Mouse (Mus musculus) heart, embryonic 15.5 days (tissue): ENCODE measurements around the gene Creb1. TPM values are rescaled to one million over a fixed set of nuclear protein-coding genes. Genes with fewer than 3 reads are reported as not detected.
"Not testable (repeated sequence)": the region's sequence is repeated elsewhere in the genome, so short reads cannot be mapped to it uniquely, and the experiment has no call there.

Experiments
- ATAC-seq: fragments of 200-750 bp; cut with Nextera tagmentation; replicated peaks from 2 replicates; pipeline ENCODE4 v1.8.0; 2017; ENCODE audit warnings: low read depth, moderate TSS enrichment; ENCODE audit not compliant: insufficient number of reproducible peaks, insufficient read depth, low FRiP score
- H3K27ac ChIP-seq: fragments of 300-500 bp; sonication (generic); 2 replicates; pipeline ENCODE4 v1.5.1; 2015; ENCODE audit warnings: mild to moderate bottlenecking, inconsistent platforms
- H3K27me3 ChIP-seq: fragments of 300-500 bp; sonication (generic); 2 replicates; pipeline ENCODE4 v1.6.1; 2015; ENCODE audit warnings: inconsistent platforms
- H3K36me3 ChIP-seq: fragments of 300-500 bp; sonication (generic); 2 replicates; pipeline ENCODE4 v1.6.1; 2015; ENCODE audit warnings: mild to moderate bottlenecking, inconsistent platforms
- H3K4me1 ChIP-seq: fragments of 300-500 bp; sonication (generic); replicated peaks from 2 replicates; pipeline ENCODE4 v1.6.1; 2015; ENCODE audit warnings: inconsistent platforms
- H3K4me2 ChIP-seq: fragments of 300-500 bp; sonication (generic); 2 replicates; pipeline ENCODE4 v1.6.1; 2015; ENCODE audit warnings: inconsistent platforms, mild to moderate bottlenecking, moderate library complexity
- H3K4me3 ChIP-seq: fragments of 300-500 bp; sonication (generic); 2 replicates; pipeline ENCODE4 v1.5.1; 2015; ENCODE audit warnings: mild to moderate bottlenecking, inconsistent platforms
- H3K9ac ChIP-seq: fragments of 300-500 bp; sonication (generic); 2 replicates; pipeline ENCODE4 v1.6.1; 2015; ENCODE audit warnings: mild to moderate bottlenecking, inconsistent platforms
- H3K9me3 ChIP-seq: fragments of 300-500 bp; sonication (generic); replicated peaks from 2 replicates; pipeline ENCODE4 v1.6.1; 2016; ENCODE audit warnings: inconsistent platforms
- WGBS: fragments of 180-500 bp; shearing (Covaris S2); methylation state at CpG from one replicate; pipeline ENCODE4 v1.1.7; 2015; ENCODE audit warnings: mixed read lengths; 5-methylcytosine and 5-hydroxymethylcytosine counted together
- polyA plus RNA-seq: library from polyadenylated mRNA; unstranded; fragments of >200 nt; fragmentation: Nextera tagmentation; extraction: Ambion mirVana; gene quantifications from 2 replicates; pipeline ENCODE4 v1.2.1, GENCODE M21; 2015

Gene Creb1
- polyA plus RNA-seq, 1 experiment from 2014 or later = 16.6 TPM

- no peaks in the 10 kb centered on the region; the same call in 1 of the 2 replicates for H3K4me1 ChIP-seq
- H3K27me3 ChIP-seq = no peaks in the 10 kb centered on the region
- no peaks in the 10 kb centered on the region for H3K36me3 ChIP-seq
- 79% methylated on average over 3 of the region's 3 CpGs for WGBS
- H3K4me3 ChIP-seq = no peak overlapping the region
- no peak overlapping the region for H3K27ac ChIP-seq
- no peak overlapping the region for H3K4me2 ChIP-seq
- H3K9ac ChIP-seq = no peak overlapping the region
- no peaks in the 10 kb centered on the region for H3K9me3 ChIP-seq
- ATAC-seq = no peak
These were observed 13.6 kb downstream of the Creb1 start for GRCm38 (mm10) chr1:64546070-64546469.

DNA sequence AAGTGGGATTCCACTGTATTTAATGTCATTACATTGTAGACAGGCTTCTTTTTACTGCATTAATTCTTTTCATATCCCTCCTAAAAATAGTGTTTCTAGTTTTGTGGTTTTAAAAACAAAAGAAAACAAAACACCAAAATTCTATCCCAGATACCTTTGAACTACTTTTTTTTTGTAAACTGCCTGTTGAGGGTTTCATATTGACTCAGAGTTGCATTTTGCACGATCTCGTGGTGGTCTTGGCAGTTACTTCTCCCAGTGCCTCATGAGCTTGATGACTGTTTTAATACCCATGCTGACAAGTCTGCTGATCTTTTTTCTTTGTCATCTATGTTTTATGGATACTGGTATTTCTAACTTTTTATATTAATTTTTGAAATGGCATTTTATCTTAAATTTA lies 16.9 kb downstream of the Creb1 start:
- H3K9me3 ChIP-seq = no peaks in the 10 kb centered on the region
- H3K4me3 ChIP-seq = no peak overlapping the region
- 0 out of 2 replicates have a peak, but pooled peaks cover 3% of the 10 kb centered on the region for H3K36me3 ChIP-seq
- H3K4me1 ChIP-seq = no peaks in the 10 kb centered on the region; the same call in 1 of the 2 replicates
- WGBS = 83% methylated on average over 2 of the region's 2 CpGs
- no peak overlapping the region for H3K27ac ChIP-seq
- H3K27me3 ChIP-seq = no peaks in the 10 kb centered on the region
- no peak overlapping the region for H3K9ac ChIP-seq
- no peak for ATAC-seq
- H3K4me2 ChIP-seq = no peak overlapping the region

DNA sequence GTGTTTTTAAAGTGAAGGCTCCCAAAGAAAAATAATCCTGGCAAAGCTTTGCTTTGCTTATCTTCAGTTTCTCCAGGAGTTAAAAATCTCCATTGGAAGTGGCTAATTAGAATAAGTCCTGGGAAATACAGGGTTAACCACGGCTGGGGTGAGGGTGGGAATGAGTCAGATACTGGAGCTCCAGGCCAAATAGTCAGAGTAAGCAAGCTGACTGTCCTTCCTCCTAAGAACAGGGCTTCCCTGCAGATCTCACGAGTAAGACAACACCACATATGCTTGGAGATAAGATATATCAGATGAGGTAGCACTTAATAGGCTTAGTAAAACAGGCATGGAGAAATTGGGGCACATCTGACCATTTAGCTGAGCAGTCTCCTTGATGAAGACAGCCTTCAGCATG lies 19.5 kb downstream of the Creb1 start:
- Histone ChIP-seq H3K27me3 (no peaks in the 10 kb centered on the region), H3K4me2 (no peak overlapping the region), H3K4me3 (no peak overlapping the region), H3K9me3 (no peaks in the 10 kb centered on the region), H3K9ac (no peak overlapping the region), H3K4me1 (no peaks in the 10 kb centered on the region; the same call in 1 of the 2 replicates), H3K36me3 (peaks cover 13% of the 10 kb centered on the region; the same call in 1 of the 2 replicates), H3K27ac (no peak overlapping the region)
- 44% methylated on average over 2 of the region's 2 CpGs for WGBS
- no peak for ATAC-seq

GRCm38 (mm10) chr1:64560105-64560504 lies 27.7 kb downstream of the Creb1 start:
- Histone ChIP-seq H3K4me1 (no peaks in the 10 kb centered on the region), H3K9me3 (no peaks in the 10 kb centered on the region), H3K4me2 (no peak overlapping the region), H3K9ac (no peak overlapping the region), H3K4me3 (no peak overlapping the region), H3K27me3 (no peaks in the 10 kb centered on the region), H3K27ac (no peak overlapping the region), H3K36me3 (peaks cover 29% of the 10 kb centered on the region)
- 84% methylated on average over 3 of the region's 3 CpGs for WGBS
- no peak for ATAC-seq

GRCm38 (mm10) chr1:64568206-64568605 lies 35.8 kb downstream of the Creb1 start:
- H3K27me3 ChIP-seq = no peaks in the 10 kb centered on the region
- H3K36me3 ChIP-seq = peaks cover 36% of the 10 kb centered on the region
- no peak overlapping the region for H3K9ac ChIP-seq
- no peak overlapping the region for H3K4me3 ChIP-seq
- ATAC-seq = no peak
- no peak overlapping the region for H3K27ac ChIP-seq
- no peak overlapping the region for H3K4me2 ChIP-seq
- H3K4me1 ChIP-seq = no peaks in the 10 kb centered on the region
- no peaks in the 10 kb centered on the region for H3K9me3 ChIP-seq

DNA sequence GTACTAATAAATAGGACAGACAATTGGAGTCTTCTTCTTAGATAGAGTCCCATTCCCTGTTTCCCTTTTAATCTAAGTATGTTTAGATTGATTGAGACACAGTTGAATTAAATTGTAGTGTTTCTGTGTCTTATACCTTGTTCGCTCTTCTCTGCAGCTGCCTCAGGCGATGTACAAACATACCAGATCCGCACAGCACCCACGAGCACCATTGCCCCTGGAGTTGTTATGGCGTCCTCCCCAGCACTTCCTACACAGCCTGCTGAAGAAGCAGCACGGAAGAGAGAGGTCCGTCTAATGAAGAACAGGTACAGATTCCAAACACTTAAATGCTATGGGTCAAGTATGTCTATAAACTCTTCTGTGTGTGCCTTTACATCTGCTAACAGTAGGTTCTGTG lies 43.6 kb downstream of the Creb1 start:
- no peak overlapping the region for H3K27ac ChIP-seq
- WGBS = 91% methylated on average over 7 of the region's 7 CpGs
- H3K9me3 ChIP-seq = no peaks in the 10 kb centered on the region
- no peak overlapping the region for H3K9ac ChIP-seq
- no peaks in the 10 kb centered on the region for H3K4me1 ChIP-seq
- H3K36me3 ChIP-seq = peaks cover 42% of the 10 kb centered on the region
- no peaks in the 10 kb centered on the region for H3K27me3 ChIP-seq
- no peak overlapping the region for H3K4me3 ChIP-seq
- no peak for ATAC-seq
- H3K4me2 ChIP-seq = no peak overlapping the region

- 79% methylated on average over 2 of the region's 2 CpGs for WGBS
- ATAC-seq = no peak
- no peak overlapping the region for H3K4me3 ChIP-seq
- no peak overlapping the region for H3K27ac ChIP-seq
- no peaks in the 10 kb centered on the region for H3K9me3 ChIP-seq
- no peak overlapping the region for H3K4me2 ChIP-seq
- H3K9ac ChIP-seq = no peak overlapping the region
- H3K27me3 ChIP-seq = no peaks in the 10 kb centered on the region
- no peaks in the 10 kb centered on the region for H3K4me1 ChIP-seq
- peaks cover 46% of the 10 kb centered on the region for H3K36me3 ChIP-seq
These were observed 44.3 kb downstream of the Creb1 start for GRCm38 (mm10) chr1:64576732-64577131.

DNA sequence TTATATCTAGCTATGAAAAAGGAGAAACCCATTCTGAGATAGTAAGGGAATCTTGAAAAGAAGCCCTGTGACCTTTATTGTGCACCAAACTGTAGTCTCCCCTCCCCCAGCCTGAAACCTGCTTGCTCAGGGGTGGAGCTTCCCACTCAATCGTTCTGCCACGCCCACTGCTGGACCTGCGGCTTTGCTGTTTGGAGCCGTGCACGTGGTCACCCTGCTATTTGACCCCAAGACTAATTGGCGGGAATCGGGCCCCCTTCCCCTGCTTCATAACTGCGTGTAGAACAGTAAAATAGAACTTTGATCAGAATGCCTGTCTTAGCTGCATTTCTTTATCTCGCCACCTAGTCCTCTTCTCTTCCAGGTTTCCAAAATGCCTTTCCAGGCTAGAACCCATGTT lies 45.5 kb downstream of the Creb1 start:
- H3K36me3 ChIP-seq = peaks cover 53% of the 10 kb centered on the region
- WGBS = 75% methylated on average over 9 of the region's 9 CpGs
- not testable (repeated sequence) for H3K4me1 ChIP-seq, H3K9ac ChIP-seq, H3K27me3 ChIP-seq, H3K27ac ChIP-seq, ATAC-seq, H3K9me3 ChIP-seq, H3K4me3 ChIP-seq, H3K4me2 ChIP-seq

DNA sequence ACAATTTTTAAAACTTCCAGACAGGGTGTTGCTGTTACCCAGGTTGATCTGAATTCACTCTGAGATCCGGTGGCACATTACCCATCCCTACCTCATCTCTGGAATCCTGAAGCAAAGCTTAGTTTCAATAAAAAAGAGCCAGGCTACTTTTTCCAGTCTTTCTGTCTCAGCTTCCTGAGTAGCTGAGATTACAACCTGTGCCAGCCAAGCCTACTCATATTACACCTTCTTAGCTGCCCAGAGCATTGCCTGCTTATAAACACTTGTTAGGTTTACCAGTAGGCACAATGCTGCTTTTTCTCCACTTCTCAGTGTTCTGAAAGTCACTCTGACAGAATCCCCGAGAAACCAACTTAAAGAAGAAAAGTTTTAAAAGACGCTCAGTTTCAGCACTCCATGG lies 46.4 kb downstream of the Creb1 start:
- Histone ChIP-seq H3K9ac (no peak overlapping the region), H3K36me3 (peaks cover 53% of the 10 kb centered on the region), H3K9me3 (no peaks in the 10 kb centered on the region), H3K4me1 (no peaks in the 10 kb centered on the region), H3K4me3 (no peak overlapping the region), H3K4me2 (no peak overlapping the region), H3K27ac (no peak overlapping the region), H3K27me3 (no peaks in the 10 kb centered on the region)
- WGBS = 91% methylated on average over 3 of the region's 3 CpGs
- ATAC-seq = no peak

DNA sequence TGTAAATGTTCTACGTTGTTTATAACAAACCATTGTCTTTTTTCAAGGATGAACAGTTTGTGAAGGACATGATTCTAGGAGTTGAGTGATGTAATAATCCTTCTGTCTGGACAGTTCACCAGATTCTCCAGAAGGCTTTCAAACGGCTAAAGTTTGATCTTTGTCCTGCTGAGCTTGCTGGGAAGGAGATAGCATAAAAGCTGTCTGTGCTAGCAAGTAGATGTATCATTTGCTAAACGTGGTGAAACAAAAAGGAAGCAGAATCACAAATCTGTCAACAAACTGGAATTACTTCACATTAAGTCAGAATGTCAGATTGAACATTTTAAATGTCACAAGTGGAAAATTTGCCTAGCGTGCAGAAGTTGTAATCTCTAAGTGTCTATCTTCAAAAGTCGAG lies 66.5 kb downstream of the Creb1 start:
- no peak for ATAC-seq
- H3K9me3 ChIP-seq = no peaks in the 10 kb centered on the region
- H3K4me1 ChIP-seq = peaks cover 22% of the 10 kb centered on the region
- 45% methylated on average over 5 of the region's 5 CpGs for WGBS
- H3K4me2 ChIP-seq = no peak overlapping the region
- H3K36me3 ChIP-seq = peaks cover 5% of the 10 kb centered on the region; the same call in 1 of the 2 replicates
- H3K4me3 ChIP-seq = no peak overlapping the region
- H3K27ac ChIP-seq = no peak overlapping the region
- no peaks in the 10 kb centered on the region for H3K27me3 ChIP-seq
- H3K9ac ChIP-seq = no peak overlapping the region

DNA sequence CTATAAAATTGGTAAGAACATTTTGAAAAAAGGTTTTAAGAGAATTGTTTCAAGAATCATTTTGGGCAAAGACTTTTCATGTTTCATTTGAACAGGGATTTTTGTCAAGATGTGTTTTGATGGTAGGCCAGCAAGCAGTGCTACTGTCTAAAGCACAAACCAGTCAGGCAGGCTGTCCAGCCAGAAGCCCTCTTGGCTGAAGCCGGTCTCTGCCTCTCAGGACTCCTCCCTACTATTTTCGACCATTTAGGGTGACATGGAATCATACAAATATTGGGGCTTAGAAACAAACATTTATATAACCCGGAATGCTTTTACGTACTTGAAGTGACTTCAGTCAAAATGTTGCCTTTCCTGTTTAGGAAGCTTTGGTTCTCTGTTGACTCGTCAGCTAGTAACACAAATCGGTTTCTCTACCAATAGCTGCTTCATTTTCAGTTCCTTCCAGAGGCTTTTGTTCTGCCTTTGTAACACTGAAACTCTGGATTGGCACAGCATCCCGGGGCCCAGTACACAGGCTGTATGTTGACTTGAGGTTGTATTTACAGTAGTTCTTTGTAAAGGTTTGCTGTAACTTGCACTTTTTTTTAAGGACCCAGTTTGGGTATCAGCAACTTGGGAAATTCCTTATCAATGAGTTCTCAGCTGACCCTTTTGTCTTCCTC lies 68.1 kb downstream of the Creb1 start:
- no peak overlapping the region for H3K9ac ChIP-seq
- H3K4me1 ChIP-seq = peaks cover 15% of the 10 kb centered on the region
- H3K4me3 ChIP-seq = no peak overlapping the region
- no peak overlapping the region for H3K4me2 ChIP-seq
- no peaks in the 10 kb centered on the region for H3K9me3 ChIP-seq
- ATAC-seq = no peak
- peaks cover 9% of the 10 kb centered on the region; the same call in 1 of the 2 replicates for H3K36me3 ChIP-seq
- WGBS = 83% methylated on average over 7 of the region's 7 CpGs
- no peak overlapping the region for H3K27ac ChIP-seq
- no peaks in the 10 kb centered on the region for H3K27me3 ChIP-seq

DNA sequence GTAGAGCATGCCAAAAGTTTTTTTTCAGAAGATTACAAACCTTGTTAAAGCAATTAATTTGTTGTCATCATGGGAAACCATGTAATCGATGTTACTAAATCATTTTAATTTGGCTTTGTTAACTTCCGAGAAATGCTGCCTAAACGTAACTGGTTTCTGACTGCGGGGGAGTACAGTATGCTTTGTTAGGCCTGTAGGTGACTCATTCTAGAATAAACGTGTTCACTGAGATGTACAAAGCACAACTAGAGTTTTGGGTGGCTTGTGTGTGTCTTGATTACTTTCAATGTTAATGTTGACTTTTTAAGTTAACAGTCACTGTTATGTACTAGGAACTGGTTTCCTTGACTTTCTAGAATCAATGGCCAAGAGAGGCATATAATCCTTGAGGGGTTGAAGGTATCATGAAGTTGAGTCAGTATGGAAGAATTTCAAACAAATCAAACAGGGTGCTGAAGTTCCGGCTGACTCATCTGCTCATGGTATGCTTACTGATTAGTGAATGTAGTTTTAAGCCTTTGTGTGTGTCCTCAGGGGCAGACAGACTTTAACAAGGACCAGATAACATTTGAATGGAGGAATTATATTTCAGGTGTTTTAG lies 68.9 kb downstream of the Creb1 start:
- Histone ChIP-seq H3K27me3 (no peaks in the 10 kb centered on the region), H3K4me3 (no peak overlapping the region), H3K4me2 (no peak overlapping the region), H3K4me1 (peaks cover 7% of the 10 kb centered on the region), H3K36me3 (peaks cover 9% of the 10 kb centered on the region; the same call in 1 of the 2 replicates), H3K9ac (no peak overlapping the region), H3K9me3 (no peaks in the 10 kb centered on the region), H3K27ac (no peak overlapping the region)
- ATAC-seq = no peak
- 72% methylated on average over 6 of the region's 6 CpGs for WGBS
